Mouse (Mus musculus) bone marrow, adult 2 months (tissue): ENCODE measurements around the gene Arid1b. TPM values are rescaled to one million over a fixed set of nuclear protein-coding genes. Genes with fewer than 3 reads are reported as not detected.

Experiments used
- H3K27ac ChIP-seq: fragments of 200-500 bp; 2 replicates; pipeline ENCODE4 v1.5.1; 2012; ENCODE audit warnings: low read depth, mild to moderate bottlenecking, control low read depth, inconsistent platforms, low read length; ENCODE audit not compliant: control insufficient read depth, poor library complexity, insufficient read depth
- H3K4me1 ChIP-seq: fragments of 200-500 bp; 2 replicates; pipeline ENCODE4 v1.6.1; 2011; ENCODE audit warnings: low read length; ENCODE audit not compliant: control insufficient read depth, insufficient read depth
- H3K4me3 ChIP-seq: fragments of 200-500 bp; replicated peaks from 2 replicates; pipeline ENCODE3; 2011; ENCODE audit warnings: mild to moderate bottlenecking, low read depth, low read length, control low read depth; ENCODE audit not compliant: control insufficient read depth
- CTCF ChIP-seq: fragments of 200-500 bp; IDR thresholded peaks from 2 replicates; pipeline ENCODE4 v1.5.1; 2011; ENCODE audit warnings: low read length, control low read depth; ENCODE audit not compliant: control insufficient read depth, insufficient read depth
- POLR2A ChIP-seq: fragments of 200-500 bp; IDR thresholded peaks from 2 replicates; pipeline ENCODE4 v1.6.1; 2011; ENCODE audit warnings: low read depth, mild to moderate bottlenecking, control low read depth, low read length, borderline replicate concordance; ENCODE audit not compliant: control insufficient read depth
- WGBS: fragments of 180-500 bp; shearing (Covaris S2); methylation state at CpG from one replicate; pipeline ENCODE4 v1.1.7; 2018; 5-methylcytosine and 5-hydroxymethylcytosine counted together
- polyA plus RNA-seq: library from polyadenylated mRNA; stranded (reverse); fragments of >200 nt; gene quantifications from 2 replicates; pipeline ENCODE4 v1.2.4, GENCODE M21; 2011; ENCODE audit warnings: low replicate concordance; ENCODE audit not compliant: missing spikeins, insufficient read depth, insufficient read length

Arid1b gene
- polyA plus RNA-seq, 1 experiment = 12.5 TPM

- 32% methylated on average over 2 of the region's 2 CpGs for WGBS
- TF ChIP-seq POLR2A (no peak), CTCF (no peak)
- Histone ChIP-seq H3K4me3 (no peak overlapping the region), H3K27ac (no peak overlapping the region), H3K4me1 (peaks cover 1% of the 10 kb centered on the region; the same call in 1 of the 2 replicates)
These were observed 261.4 kb downstream of the Arid1b start for GRCm38 (mm10) chr17:5255618-5255933.

GRCm38 (mm10) chr17:5258978-5259377, 264.8 kb downstream of the Arid1b start:
- Histone ChIP-seq H3K4me1 (peaks cover 4% of the 10 kb centered on the region; the same call in 1 of the 2 replicates), H3K4me3 (no peak overlapping the region), H3K27ac (no peak overlapping the region)
- TF ChIP-seq CTCF = no peak
- 57% methylated on average over 9 of the region's 9 CpGs for WGBS

- Histone ChIP-seq H3K4me3 (no peak overlapping the region), H3K27ac (no peak overlapping the region), H3K4me1 (peaks cover 4% of the 10 kb centered on the region; the same call in 1 of the 2 replicates)
- no peak for TF ChIP-seq POLR2A
- no peak for TF ChIP-seq CTCF
- 40% methylated on average over 8 of the region's 8 CpGs for WGBS
These were observed 267.1 kb downstream of the Arid1b start for GRCm38 (mm10) chr17:5261131-5261651.

- no peak overlapping the region for H3K4me3 ChIP-seq
- H3K27ac ChIP-seq = no peak overlapping the region
- WGBS = 58% methylated on average over 22 of the region's 22 CpGs
- H3K4me1 ChIP-seq = peaks cover 4% of the 10 kb centered on the region; the same call in 1 of the 2 replicates
- TF ChIP-seq POLR2A (no peak), CTCF (no peak)
These were observed 267.9 kb downstream of the Arid1b start for GRCm38 (mm10) chr17:5261874-5262605.

- Histone ChIP-seq H3K4me1 (peaks cover 4% of the 10 kb centered on the region; the same call in 1 of the 2 replicates), H3K27ac (no peak overlapping the region), H3K4me3 (no peak overlapping the region)
- no peak for TF ChIP-seq POLR2A
- TF ChIP-seq CTCF = no peak
- WGBS = 44% methylated on average over 4 of the region's 4 CpGs
These were observed 268.7 kb downstream of the Arid1b start for GRCm38 (mm10) chr17:5262788-5263187.

- 45% methylated on average over 3 of the region's 3 CpGs for WGBS
- Histone ChIP-seq H3K4me1 (peaks cover 3% of the 10 kb centered on the region; the same call in 1 of the 2 replicates), H3K4me3 (no peak overlapping the region), H3K27ac (no peak overlapping the region)
- TF ChIP-seq CTCF (no peak), POLR2A (no peak)
These were observed 270.7 kb downstream of the Arid1b start for GRCm38 (mm10) chr17:5264783-5265182.

GRCm38 (mm10) chr17:5265615-5266014, 271.5 kb downstream of the Arid1b start:
- H3K4me3 ChIP-seq = no peak overlapping the region
- peaks cover 3% of the 10 kb centered on the region; the same call in 1 of the 2 replicates for H3K4me1 ChIP-seq
- 52% methylated on average over 6 of the region's 6 CpGs for WGBS
- no peak overlapping the region for H3K27ac ChIP-seq
- TF ChIP-seq CTCF (no peak), POLR2A (no peak)

GRCm38 (mm10) chr17:5267747-5268146, 273.6 kb downstream of the Arid1b start:
- TF ChIP-seq CTCF (no peak), POLR2A (no peak)
- WGBS = 88% methylated on average over 6 of the region's 6 CpGs
- Histone ChIP-seq H3K4me3 (no peak overlapping the region), H3K4me1 (no peaks in the 10 kb centered on the region), H3K27ac (no peak overlapping the region)

GRCm38 (mm10) chr17:5269302-5269701, 275.2 kb downstream of the Arid1b start:
- H3K27ac ChIP-seq = no peak overlapping the region
- TF ChIP-seq CTCF (no peak), POLR2A (no peak)
- H3K4me1 ChIP-seq = no peaks in the 10 kb centered on the region
- H3K4me3 ChIP-seq = no peak overlapping the region
- 88% methylated on average over 10 of the region's 10 CpGs for WGBS
